Mouse (Mus musculus) right cerebral cortex, adult 2 months (tissue): ENCODE data around the gene Dnajc8.
"Not testable (repeated sequence)": the region's sequence is repeated elsewhere in the genome, so short reads cannot be mapped to it uniquely, and the experiment has no call there.

Experiments
- DNase-seq, 2 experiments: peaks; one replicate each; pipeline ENCODE4 v3.0.0; 2021 to 2022; ENCODE audit warnings: low spot score in 2 of 2

Gene Dnajc8

DNA sequence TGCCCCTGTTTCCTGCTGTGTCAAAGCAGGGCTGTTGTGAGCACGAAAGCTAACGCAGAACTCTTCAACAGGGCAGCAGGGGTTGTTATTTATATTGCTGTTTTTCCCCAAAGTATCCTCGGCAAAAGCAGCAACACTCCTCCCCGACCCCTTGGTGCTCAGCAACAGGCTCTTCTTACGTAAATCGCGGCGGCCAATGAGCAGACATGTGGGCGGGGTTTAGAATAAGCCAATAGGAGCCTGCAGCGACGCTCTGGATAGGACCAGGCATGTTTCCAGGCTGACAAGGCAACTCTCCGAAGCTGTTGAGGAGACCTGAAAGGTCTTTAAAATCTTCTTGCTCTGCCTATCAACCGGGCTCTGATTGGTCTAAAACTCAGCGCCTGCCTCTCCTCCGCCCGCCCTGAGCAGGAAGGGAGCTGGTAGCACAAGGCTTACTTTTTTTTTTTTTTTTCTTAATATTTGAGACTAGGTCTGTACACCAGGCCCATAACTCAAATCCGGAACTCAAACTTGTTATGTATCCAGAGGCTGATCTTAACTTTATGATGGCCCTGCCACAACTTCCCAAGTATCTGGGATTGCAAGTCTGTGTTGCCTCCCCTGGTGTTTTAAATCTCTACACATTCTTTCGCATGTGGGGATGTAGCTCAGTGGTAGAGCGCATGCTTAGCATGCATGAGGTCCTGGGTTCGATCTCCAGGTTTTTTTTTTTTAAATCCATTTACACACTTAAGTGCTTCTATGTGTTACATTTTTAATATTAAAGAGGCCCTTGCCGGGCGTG is 19.8 kb upstream of the Dnajc8 start:
- DNase-seq: peak; percentile 90 to 93

DNA sequence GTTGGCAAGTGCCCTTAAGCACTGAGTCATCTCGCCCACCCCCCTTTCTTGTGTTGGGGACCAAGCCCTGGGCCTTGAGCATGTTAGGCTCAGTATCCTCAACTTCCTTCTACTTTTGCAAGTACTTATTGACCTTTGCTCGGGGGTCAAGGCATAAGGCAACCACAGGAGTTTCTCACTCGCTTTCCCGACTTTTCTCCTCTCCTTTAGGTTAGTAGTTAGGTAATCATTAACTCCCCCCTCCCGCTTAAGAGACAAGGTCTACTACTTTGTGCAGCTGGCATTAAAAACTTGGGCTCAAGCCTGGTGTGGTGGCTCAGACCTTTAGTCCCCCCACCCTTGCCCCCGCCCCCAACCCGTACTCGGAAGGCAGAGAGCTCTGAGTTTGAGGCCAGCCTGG is 17.3 kb upstream of the Dnajc8 start:
- DNase-seq: no peak

DNA sequence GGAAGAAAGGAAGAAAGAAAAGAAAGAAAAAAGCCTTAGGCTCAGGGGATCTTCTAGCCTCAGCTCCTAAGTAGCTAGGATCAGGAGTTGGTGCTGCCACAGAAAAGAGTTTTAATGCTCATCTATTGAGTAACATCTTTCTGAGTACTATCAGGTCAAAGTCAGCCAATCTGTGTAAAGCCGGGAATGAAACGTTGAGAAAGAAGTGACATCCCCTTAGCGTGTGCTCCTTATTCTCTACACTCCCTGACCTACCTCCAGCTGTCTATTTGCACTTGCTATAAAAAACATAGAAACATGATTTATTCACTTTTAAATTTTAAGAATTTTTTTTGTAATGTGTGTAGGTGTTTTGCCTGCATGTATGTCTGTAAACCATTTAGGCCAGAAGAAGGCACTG is 16.2 kb upstream of the Dnajc8 start:
- DNase-seq: no peak

DNA sequence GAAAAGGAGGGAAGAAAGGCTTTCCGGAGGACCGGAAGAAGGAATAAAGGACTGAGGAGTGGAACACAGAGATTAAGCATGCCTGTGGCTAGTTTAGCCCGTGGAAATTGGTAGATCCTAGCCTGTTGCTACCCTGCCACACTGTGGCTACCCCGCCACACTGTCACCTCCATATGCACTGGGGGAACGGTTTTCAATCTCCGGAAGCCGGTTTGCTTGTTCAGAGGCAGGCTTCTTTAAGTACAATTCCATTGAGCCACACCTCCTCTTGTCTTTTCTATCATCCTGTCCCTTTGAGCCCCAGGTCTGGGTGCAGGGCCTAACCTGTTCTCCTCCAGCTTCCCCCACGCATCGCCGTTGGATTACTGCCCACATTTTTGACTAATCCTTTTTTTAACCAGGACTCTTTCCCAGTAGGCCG is 11.0 kb upstream of the Dnajc8 start:
- DNase-seq: no peak

DNA sequence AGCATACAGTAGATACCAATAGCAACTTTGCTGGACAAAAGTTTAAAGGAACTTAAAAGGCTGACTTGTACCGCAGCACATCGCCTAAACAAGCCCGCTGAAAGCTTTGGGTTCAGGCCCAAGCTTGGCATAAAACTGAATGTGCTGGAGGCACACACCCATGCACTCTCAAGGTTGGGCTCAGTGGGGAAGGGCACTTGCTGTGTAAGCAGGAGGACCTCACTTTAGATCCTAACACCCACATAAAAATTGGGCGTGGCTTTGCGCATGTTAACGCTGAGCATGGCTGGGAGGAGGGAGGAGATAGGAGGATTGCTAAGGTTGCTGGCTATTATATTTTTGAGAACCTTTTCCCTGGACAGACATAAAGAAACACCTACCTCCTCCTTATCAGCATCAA is 10.5 kb upstream of the Dnajc8 start:
- no peak for DNase-seq

DNA sequence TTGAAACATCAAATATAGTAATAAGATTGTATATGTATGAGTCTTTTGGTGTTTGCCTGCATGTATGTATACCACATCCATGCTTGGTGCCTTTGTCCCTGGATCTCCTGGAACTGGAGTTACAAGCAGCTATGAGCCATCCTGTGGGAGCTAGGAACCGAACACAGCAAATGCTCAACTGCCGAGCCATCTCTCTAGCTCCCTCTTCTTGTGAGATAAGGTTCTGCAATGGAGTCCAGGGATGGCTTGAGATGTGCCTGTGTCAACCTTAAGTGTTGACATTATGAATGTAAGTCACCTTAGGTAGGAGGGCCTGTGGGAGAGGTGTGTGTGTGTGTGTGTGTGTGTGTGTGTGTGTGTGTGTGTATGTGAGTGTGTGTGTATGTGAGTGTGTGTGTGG is 8.7 kb upstream of the Dnajc8 start:
- no peak for DNase-seq

DNA sequence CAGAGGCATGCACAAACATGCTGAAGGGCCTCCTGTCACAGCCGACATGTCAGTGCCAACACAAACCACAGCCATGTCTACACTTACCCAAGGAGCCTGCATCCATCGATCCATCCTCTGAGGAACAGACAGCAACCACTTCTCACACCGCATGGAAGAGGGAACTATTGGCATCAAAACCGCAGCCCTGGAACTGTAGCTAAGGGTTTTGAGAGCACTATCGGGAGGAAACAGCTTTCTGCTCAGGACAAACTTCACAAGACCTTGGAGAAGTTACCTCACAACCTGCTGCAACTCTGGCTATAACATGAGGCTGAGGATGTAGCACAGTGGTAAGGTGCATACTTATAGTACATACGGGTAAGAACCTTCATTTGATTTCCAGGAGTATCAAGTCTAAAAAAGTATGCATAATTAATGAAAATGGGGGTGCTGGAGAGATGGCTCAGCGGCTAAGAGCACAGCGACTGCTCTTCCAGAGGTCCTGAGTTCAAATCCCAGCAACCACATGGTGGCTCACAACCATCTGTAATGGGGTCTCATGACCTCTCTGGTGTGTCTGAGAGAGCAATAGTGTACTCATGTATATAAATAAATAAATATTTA is 7.3 kb upstream of the Dnajc8 start:
- no peak for DNase-seq

GRCm38 (mm10) chr4:132529344-132529743 is 6.0 kb upstream of the Dnajc8 start:
- DNase-seq: no peak

- no peak for DNase-seq
Measured at GRCm38 (mm10) chr4:132530033-132530804, 5.1 kb upstream of the Dnajc8 start.

- no peak for DNase-seq
Measured at GRCm38 (mm10) chr4:132532496-132532895, 2.9 kb upstream of the Dnajc8 start.

DNA sequence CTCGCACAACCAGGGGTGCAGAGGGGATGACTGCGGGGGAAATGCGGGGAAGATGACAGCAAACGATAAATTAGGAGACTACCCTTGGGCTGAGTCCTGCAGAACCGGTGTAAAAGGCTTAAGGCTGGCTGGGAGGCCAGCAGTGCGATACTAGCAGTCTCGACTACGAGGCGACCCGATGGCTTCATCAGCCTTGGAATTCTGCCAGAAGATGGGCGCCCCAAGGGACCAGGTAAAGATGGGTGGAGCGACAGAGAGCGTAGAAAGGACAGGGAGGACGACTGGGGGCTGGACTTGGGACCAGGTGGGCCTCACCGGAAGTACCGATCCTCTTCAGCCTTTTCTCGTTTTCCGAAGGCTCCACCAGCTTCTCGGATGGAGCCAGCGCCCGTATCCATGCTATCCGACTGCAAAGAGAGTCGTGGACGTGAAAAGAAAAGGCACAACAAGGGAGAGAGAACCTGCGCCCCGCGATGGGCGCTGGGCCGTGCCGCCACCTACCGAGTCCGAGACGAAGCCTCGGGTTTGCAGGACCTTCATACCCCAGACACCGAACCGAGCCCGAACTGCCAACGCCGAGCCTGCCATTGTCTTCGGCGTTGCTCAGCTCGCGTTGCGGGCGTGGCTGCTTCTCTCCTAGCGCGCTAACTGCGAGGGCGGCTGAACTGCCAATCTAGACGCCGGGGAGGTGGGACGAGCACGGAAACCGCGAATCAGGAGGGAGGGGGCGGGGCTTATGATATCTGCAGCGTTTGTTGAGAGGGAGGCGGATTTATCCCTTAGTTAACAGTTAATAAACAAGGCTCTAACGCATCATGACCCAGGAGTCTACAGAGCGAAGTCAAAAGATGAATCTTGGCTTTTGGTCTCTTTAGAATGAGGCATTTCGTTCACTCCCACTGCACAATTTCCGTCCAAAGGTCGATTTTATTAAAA is 2.1 kb upstream of the Dnajc8 start, which contains the start of gene Atpif1:
TSS of gene Atpif1 (minus strand) at position 679 of the 936 bp plus-strand sequence.
- DNase-seq: peak; percentile 89 to 90

- no peak for DNase-seq
Measured at GRCm38 (mm10) chr4:132539481-132539880, 4.1 kb downstream of the Dnajc8 start.

DNA sequence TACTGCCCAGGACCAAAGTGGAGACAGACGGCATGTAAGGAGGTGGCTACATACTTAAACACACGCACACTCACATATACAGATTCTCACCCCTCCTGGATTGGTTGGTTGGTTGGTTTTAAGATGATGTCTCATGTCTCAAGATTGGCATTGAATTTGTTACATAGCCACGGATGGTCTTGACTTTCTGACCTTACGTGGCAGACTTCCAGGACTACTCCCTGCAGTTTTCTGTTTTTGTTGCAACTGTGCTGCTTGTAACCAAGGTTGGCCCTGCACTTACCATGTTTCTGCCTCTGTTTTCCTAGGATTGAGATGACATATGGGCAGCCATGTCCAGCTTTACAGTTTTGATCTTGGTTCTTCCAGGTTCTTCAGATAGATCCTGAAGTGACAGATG is 6.1 kb downstream of the Dnajc8 start:
- DNase-seq: no peak

DNA sequence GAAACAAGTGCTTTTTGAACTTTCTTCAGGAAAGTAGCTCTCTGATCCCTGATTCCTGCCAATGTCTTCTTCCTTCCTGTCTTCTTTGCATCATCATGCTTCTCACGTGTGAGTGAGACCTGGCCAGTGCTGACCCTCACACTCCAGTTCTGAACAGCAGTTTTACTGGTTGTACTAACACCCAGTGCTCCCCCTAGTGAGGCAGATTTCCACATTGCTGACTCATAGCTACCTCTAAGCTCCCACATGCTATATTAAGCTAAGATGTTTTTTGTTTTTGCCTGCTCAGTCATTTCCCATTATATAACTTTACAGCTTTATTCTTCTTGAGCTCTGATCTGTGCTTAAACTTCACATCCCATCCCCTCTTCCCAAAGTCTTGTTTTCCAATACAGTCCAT is 7.4 kb downstream of the Dnajc8 start:
- DNase-seq: peak; percentile 52 to 61

DNA sequence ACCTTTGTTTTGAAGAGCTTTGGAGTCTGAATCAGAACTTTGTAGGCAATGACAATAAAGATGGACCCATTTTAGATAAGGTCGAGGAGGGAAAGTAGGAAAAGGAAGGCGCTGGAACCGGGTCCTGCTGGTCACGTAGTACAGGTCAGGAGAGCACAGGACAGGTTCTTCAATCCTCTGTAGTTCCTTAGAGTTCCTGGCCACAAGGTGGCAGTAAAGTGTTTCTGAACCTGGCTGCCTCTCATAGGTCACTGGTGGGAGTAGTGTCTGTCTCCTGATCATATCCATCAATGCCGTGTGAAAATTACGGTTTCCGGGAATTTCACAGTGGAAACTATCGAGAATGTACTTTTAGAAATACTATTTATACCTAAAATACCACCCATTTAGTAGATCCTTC is 10.5 kb downstream of the Dnajc8 start:
- DNase-seq: peak; percentile 72 to 82

DNA sequence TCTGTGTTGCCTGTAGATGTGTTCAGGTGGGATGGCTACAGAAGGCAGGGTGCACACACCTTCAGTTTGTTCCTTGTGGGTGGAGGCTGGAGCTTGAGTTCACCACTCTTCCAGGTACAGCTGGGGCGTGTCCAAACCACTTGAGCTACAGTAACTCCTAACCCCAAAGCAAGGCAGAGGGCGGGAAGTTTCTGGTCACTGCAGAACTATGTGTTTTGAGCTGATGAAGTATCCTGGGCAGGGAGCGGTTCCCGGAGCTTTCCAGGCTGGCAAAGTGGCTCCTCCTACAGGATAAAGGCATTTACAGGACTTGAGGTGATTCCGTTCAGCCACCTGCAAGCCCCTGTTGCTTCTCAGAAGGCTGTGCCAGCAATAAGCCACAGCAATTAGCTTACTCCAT is 18.9 kb downstream of the Dnajc8 start:
- no peak for DNase-seq

- DNase-seq: no peak
Measured at GRCm38 (mm10) chr4:132554653-132555052, 19.3 kb downstream of the Dnajc8 start.

DNA sequence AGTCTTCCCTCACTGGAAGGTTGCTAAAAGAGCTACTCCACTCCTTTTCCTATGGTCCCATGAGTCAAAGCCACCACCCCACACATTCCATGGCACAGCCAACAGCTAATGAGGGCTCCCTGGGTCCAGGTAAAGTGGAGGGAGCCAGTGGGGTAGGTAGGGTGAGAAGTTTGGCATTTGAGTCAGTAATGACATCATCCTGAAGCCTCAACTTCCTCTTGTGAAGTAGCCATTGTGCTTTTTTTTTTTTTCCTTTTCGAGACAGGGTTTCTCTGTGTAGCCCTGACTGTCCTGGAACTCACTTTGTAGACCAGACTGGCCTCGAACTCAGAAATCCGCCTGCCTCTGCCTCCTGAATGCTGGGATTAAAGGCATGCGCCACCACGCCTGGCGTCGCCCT is 20.2 kb downstream of the Dnajc8 start:
- DNase-seq: not testable (repeated sequence)

- no peak for DNase-seq
Measured at GRCm38 (mm10) chr4:132563261-132563660, 27.9 kb downstream of the Dnajc8 start.

GRCm38 (mm10) chr4:132563965-132564364 is 28.6 kb downstream of the Dnajc8 start, which contains the start of gene Ptafr:
Ptafr (plus strand) TSS chr4:132564067.
- DNase-seq: no peak

DNA sequence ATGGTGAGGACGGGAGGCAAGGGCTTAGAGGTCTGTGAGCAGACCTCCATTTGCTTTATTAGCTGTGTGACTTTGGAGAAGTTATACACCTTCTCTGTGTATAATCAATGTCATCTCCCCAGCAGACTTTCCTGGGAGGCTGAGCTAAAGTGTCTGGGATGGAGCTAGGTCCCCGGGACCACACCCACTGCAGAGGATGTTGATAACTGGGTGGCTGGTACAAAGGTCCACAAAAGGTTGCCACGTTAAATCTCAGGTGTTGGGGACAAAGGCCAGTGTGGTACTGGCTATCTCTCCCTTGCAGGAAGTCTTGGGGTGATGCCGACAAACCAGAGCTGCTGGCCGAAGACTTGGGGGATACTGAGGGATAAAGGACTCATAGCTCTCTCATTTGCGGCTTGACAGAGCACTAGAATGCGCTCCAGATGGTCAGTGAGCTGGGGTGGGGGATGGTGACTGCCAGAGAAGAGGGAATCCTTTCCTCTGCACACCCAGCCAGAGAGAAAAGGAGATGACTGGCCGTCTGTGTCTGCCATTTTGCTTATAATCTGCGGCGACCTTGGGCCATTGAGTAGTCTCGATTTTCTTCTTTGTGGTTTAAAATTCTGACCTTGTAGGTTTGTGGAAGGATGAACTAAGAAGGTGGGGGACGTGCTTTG is 29.9 kb downstream of the Dnajc8 start:
- no peak for DNase-seq
